Mouse (Mus musculus) neural tube, embryonic 13.5 days (tissue): ENCODE measurements around the gene Pitx2. TPM values are rescaled to one million over a fixed set of nuclear protein-coding genes. Genes with fewer than 3 reads are reported as not detected.

Experiments
- ATAC-seq: fragments of 200-750 bp; cut with Nextera tagmentation; 2 replicates; pipeline ENCODE4 v1.8.0; 2017; ENCODE audit warnings: low read depth, mild to moderate bottlenecking, moderate TSS enrichment, moderate library complexity
- H3K27ac ChIP-seq: fragments of 300-500 bp; sonication (generic); replicated peaks from 2 replicates; pipeline ENCODE4 v1.5.1; 2015; ENCODE audit warnings: moderate library complexity, mild to moderate bottlenecking, inconsistent platforms
- H3K27me3 ChIP-seq: fragments of 300-500 bp; sonication (generic); 2 replicates; pipeline ENCODE4 v1.6.1; 2015; ENCODE audit warnings: mild to moderate bottlenecking, inconsistent platforms
- H3K36me3 ChIP-seq: fragments of 300-500 bp; sonication (generic); 2 replicates; pipeline ENCODE4 v1.6.1; 2015; ENCODE audit warnings: mild to moderate bottlenecking, inconsistent platforms
- H3K4me1 ChIP-seq: fragments of 300-500 bp; sonication (generic); replicated peaks from 2 replicates; pipeline ENCODE4 v1.6.1; 2015; ENCODE audit warnings: inconsistent platforms
- H3K4me2 ChIP-seq: fragments of 300-500 bp; sonication (generic); 2 replicates; pipeline ENCODE4 v1.6.1; 2015; ENCODE audit warnings: inconsistent platforms, mild to moderate bottlenecking, moderate library complexity
- H3K4me3 ChIP-seq: fragments of 300-500 bp; sonication (generic); 2 replicates; pipeline ENCODE4 v1.5.1; 2015; ENCODE audit warnings: mild to moderate bottlenecking, inconsistent platforms
- H3K9ac ChIP-seq: fragments of 300-500 bp; sonication (generic); 2 replicates; pipeline ENCODE4 v1.6.1; 2015; ENCODE audit warnings: moderate library complexity, mild to moderate bottlenecking, inconsistent platforms
- H3K9me3 ChIP-seq: fragments of 300-500 bp; sonication (generic); 2 replicates; pipeline ENCODE4 v1.6.1; 2016; ENCODE audit warnings: inconsistent platforms
- WGBS: fragments of 180-500 bp; shearing (Covaris S2); methylation state at CpG from one replicate; pipeline ENCODE4 v1.1.7; 2015; 5-methylcytosine and 5-hydroxymethylcytosine counted together
- polyA plus RNA-seq: library from polyadenylated mRNA; unstranded; fragments of >200 nt; fragmentation: Nextera tagmentation; extraction: Ambion mirVana; gene quantifications from 2 replicates; pipeline ENCODE4 v1.2.1, GENCODE M21; 2015

Gene Pitx2
- polyA plus RNA-seq, 1 experiment from 2014 or later = 4.2 TPM

GRCm38 (mm10) chr3:129204441-129205313, 5.0 kb downstream of the Pitx2 start:
- peaks cover 96% of the 10 kb centered on the region for H3K27me3 ChIP-seq
- no peaks in the 10 kb centered on the region for H3K9me3 ChIP-seq
- H3K27ac ChIP-seq = no peak overlapping the region
- H3K4me3 ChIP-seq = peak overlapping the region; percentile 41
- ATAC-seq = peak; percentile 95
- H3K4me1 ChIP-seq = peaks cover 23% of the 10 kb centered on the region
- no peaks in the 10 kb centered on the region for H3K36me3 ChIP-seq
- H3K9ac ChIP-seq = peak overlapping the region; percentile 50
- H3K4me2 ChIP-seq = peak overlapping the region; percentile 79
- under 1% methylated on average over 48 of the region's 48 CpGs for WGBS

- no peak overlapping the region for H3K4me2 ChIP-seq
Measured at GRCm38 (mm10) chr3:129205481-129206175, 6.0 kb downstream of the Pitx2 start.

GRCm38 (mm10) chr3:129206776-129207175, 7.1 kb downstream of the Pitx2 start:
- Histone ChIP-seq H3K9me3 (no peaks in the 10 kb centered on the region), H3K9ac (no peak overlapping the region), H3K27me3 (peaks cover 99% of the 10 kb centered on the region), H3K36me3 (no peaks in the 10 kb centered on the region), H3K27ac (no peak overlapping the region), H3K4me1 (peaks cover 19% of the 10 kb centered on the region), H3K4me2 (no peak overlapping the region), H3K4me3 (no peak overlapping the region)
- WGBS = 1% methylated on average over 13 of the region's 13 CpGs
- no peak for ATAC-seq

More at GRCm38 (mm10) chr3:129205481-129206175, 6.0 kb downstream of the Pitx2 start:
- no peaks in the 10 kb centered on the region for H3K36me3 ChIP-seq
- no peak overlapping the region for H3K9ac ChIP-seq
- H3K9me3 ChIP-seq = no peaks in the 10 kb centered on the region
- no peak for ATAC-seq
- peaks cover 19% of the 10 kb centered on the region for H3K4me1 ChIP-seq
- peaks cover 97% of the 10 kb centered on the region for H3K27me3 ChIP-seq
- under 1% methylated on average over 18 of the region's 18 CpGs for WGBS
- H3K4me3 ChIP-seq = no peak overlapping the region
- no peak overlapping the region for H3K27ac ChIP-seq

GRCm38 (mm10) chr3:129207231-129208030, 7.8 kb downstream of the Pitx2 start:
- no peaks in the 10 kb centered on the region for H3K9me3 ChIP-seq
- no peak overlapping the region for H3K9ac ChIP-seq
- peaks cover 99% of the 10 kb centered on the region for H3K27me3 ChIP-seq
- WGBS = under 1% methylated on average over 24 of the region's 24 CpGs
- peaks cover 19% of the 10 kb centered on the region for H3K4me1 ChIP-seq
- ATAC-seq = no peak
- no peak overlapping the region for H3K4me3 ChIP-seq
- no peak overlapping the region for H3K4me2 ChIP-seq
- H3K36me3 ChIP-seq = no peaks in the 10 kb centered on the region
- H3K27ac ChIP-seq = no peak overlapping the region

- 1% methylated on average over 7 of the region's 7 CpGs for WGBS
- no peak overlapping the region for H3K27ac ChIP-seq
- no peak overlapping the region for H3K4me2 ChIP-seq
- peaks cover 99% of the 10 kb centered on the region for H3K27me3 ChIP-seq
- H3K9ac ChIP-seq = no peak overlapping the region
- peaks cover 19% of the 10 kb centered on the region for H3K4me1 ChIP-seq
- H3K4me3 ChIP-seq = no peak overlapping the region
- H3K36me3 ChIP-seq = no peaks in the 10 kb centered on the region
- ATAC-seq = no peak
- H3K9me3 ChIP-seq = no peaks in the 10 kb centered on the region
Measured at GRCm38 (mm10) chr3:129208031-129208380, 8.3 kb downstream of the Pitx2 start.

GRCm38 (mm10) chr3:129208421-129208820, 8.7 kb downstream of the Pitx2 start:
- Histone ChIP-seq H3K9ac (no peak overlapping the region), H3K4me2 (no peak overlapping the region), H3K4me3 (no peak overlapping the region), H3K9me3 (no peaks in the 10 kb centered on the region), H3K27me3 (peaks cover 99% of the 10 kb centered on the region), H3K4me1 (peaks cover 15% of the 10 kb centered on the region), H3K27ac (no peak overlapping the region), H3K36me3 (no peaks in the 10 kb centered on the region)
- no peak for ATAC-seq
- 1% methylated on average over 10 of the region's 10 CpGs for WGBS

- H3K9ac ChIP-seq = no peak overlapping the region
- under 1% methylated on average over 4 of the region's 4 CpGs for WGBS
- no peak overlapping the region for H3K4me3 ChIP-seq
- H3K36me3 ChIP-seq = no peaks in the 10 kb centered on the region
- peaks cover 99% of the 10 kb centered on the region for H3K27me3 ChIP-seq
- ATAC-seq = no peak
- no peak overlapping the region for H3K27ac ChIP-seq
- no peaks in the 10 kb centered on the region for H3K9me3 ChIP-seq
- H3K4me1 ChIP-seq = peaks cover 14% of the 10 kb centered on the region
- no peak overlapping the region for H3K4me2 ChIP-seq
Measured at GRCm38 (mm10) chr3:129209266-129209665, 9.6 kb downstream of the Pitx2 start.

GRCm38 (mm10) chr3:129209771-129210170, 10.1 kb downstream of the Pitx2 start:
- peaks cover 15% of the 10 kb centered on the region for H3K4me1 ChIP-seq
- H3K27ac ChIP-seq = no peak overlapping the region
- H3K4me3 ChIP-seq = no peak overlapping the region
- peaks cover 99% of the 10 kb centered on the region for H3K27me3 ChIP-seq
- no peaks in the 10 kb centered on the region for H3K9me3 ChIP-seq
- H3K4me2 ChIP-seq = no peak overlapping the region
- ATAC-seq = no peak
- H3K9ac ChIP-seq = no peak overlapping the region
- no peaks in the 10 kb centered on the region for H3K36me3 ChIP-seq
- WGBS = 2% methylated on average over 4 of the region's 4 CpGs

- WGBS = 3% methylated on average over 7 of the region's 7 CpGs
- no peak overlapping the region for H3K4me2 ChIP-seq
- no peaks in the 10 kb centered on the region for H3K9me3 ChIP-seq
- no peak for ATAC-seq
- peaks cover 100% of the 10 kb centered on the region for H3K27me3 ChIP-seq
- H3K9ac ChIP-seq = no peak overlapping the region
- H3K4me1 ChIP-seq = peaks cover 15% of the 10 kb centered on the region
- no peak overlapping the region for H3K4me3 ChIP-seq
- H3K36me3 ChIP-seq = no peaks in the 10 kb centered on the region
- H3K27ac ChIP-seq = no peak overlapping the region
Measured at GRCm38 (mm10) chr3:129212038-129212645, 12.5 kb downstream of the Pitx2 start.

GRCm38 (mm10) chr3:129212807-129213206, 13.1 kb downstream of the Pitx2 start:
- WGBS = 2% methylated on average over 11 of the region's 11 CpGs
- no peak overlapping the region for H3K4me2 ChIP-seq

GRCm38 (mm10) chr3:129213633-129214145, 14.0 kb downstream of the Pitx2 start:
- peak; percentile 85 for ATAC-seq
- Histone ChIP-seq H3K27me3 (peaks cover 100% of the 10 kb centered on the region), H3K4me3 (peak overlapping the region; percentile 40), H3K9ac (0 out of 2 replicates have a peak overlapping the region, but pooled peaks have one; percentile 26), H3K4me2 (peak overlapping the region; percentile 67), H3K9me3 (no peaks in the 10 kb centered on the region), H3K27ac (no peak overlapping the region), H3K36me3 (no peaks in the 10 kb centered on the region), H3K4me1 (peaks cover 15% of the 10 kb centered on the region)
- under 1% methylated on average over 39 of the region's 39 CpGs for WGBS

More at GRCm38 (mm10) chr3:129212807-129213206, 13.1 kb downstream of the Pitx2 start:
- ATAC-seq = no peak
- H3K4me1 ChIP-seq = peaks cover 15% of the 10 kb centered on the region
- no peak overlapping the region for H3K4me3 ChIP-seq
- peaks cover 100% of the 10 kb centered on the region for H3K27me3 ChIP-seq
- H3K9ac ChIP-seq = no peak overlapping the region
- no peaks in the 10 kb centered on the region for H3K36me3 ChIP-seq
- H3K27ac ChIP-seq = no peak overlapping the region
- H3K9me3 ChIP-seq = no peaks in the 10 kb centered on the region
